Mouse (Mus musculus) stomach, embryonic 14.5 days (tissue): ENCODE measurements around the gene Shmt2. TPM values are rescaled to one million over a fixed set of nuclear protein-coding genes. Genes with fewer than 3 reads are reported as not detected.

Experiments
- polyA plus RNA-seq: library from polyadenylated mRNA; unstranded; fragments of >200 nt; fragmentation: Nextera tagmentation; extraction: Ambion mirVana; gene quantifications from 2 replicates; pipeline ENCODE4 v1.2.1, GENCODE M21; 2014

Shmt2 gene
- polyA plus RNA-seq, 1 experiment from 2014 or later, result 107 TPM

Other genes starting within 250 kb of the Shmt2 start
- gene Mbd6, start 233.4 kb downstream of the Shmt2 start, polyA plus RNA-seq, result 22.2 and 23.2 TPM in 2 replicates
- gene Mars, start 210.7 kb downstream of the Shmt2 start, polyA plus RNA-seq, result 96.9 and 107 TPM in 2 replicates
- 3.2 and 3.9 TPM in 2 replicates for gene Arhgap9, start 200.5 kb downstream of the Shmt2 start, polyA plus RNA-seq
- 15.5 and 17.6 TPM in 2 replicates for gene Gli1, start 180.5 kb downstream of the Shmt2 start, polyA plus RNA-seq
- gene Inhbe, start 168.0 kb downstream of the Shmt2 start, polyA plus RNA-seq, result not detected in 2 replicates
- gene Inhbc, start 152.0 kb downstream of the Shmt2 start, polyA plus RNA-seq, result 0.35 TPM in 1 of 2 replicates, not detected in the other
- 34.9 and 37.3 TPM in 2 replicates for gene R3hdm2, start 142.1 kb downstream of the Shmt2 start, polyA plus RNA-seq
- 0.32 and 0.48 TPM in 2 replicates for gene Stac3, start 20.8 kb downstream of the Shmt2 start, polyA plus RNA-seq
- gene Ndufa4l2, start 7.5 kb downstream of the Shmt2 start, polyA plus RNA-seq, result 81.3 and 84.3 TPM in 2 replicates
- gene Nxph4, start 12.1 kb upstream of the Shmt2 start, polyA plus RNA-seq, result 3.8 and 4.8 TPM in 2 replicates
- 98.0 and 99.3 TPM in 2 replicates for gene Lrp1, start 98.7 kb upstream of the Shmt2 start, polyA plus RNA-seq
- 24.7 and 26.5 TPM in 2 replicates for gene Stat6, start 120.5 kb upstream of the Shmt2 start, polyA plus RNA-seq
- gene Nemp1, start 144.5 kb upstream of the Shmt2 start, polyA plus RNA-seq, result 10.2 and 11.3 TPM in 2 replicates
- 9.2 and 11.1 TPM in 2 replicates for gene Nab2, start 146.1 kb upstream of the Shmt2 start, polyA plus RNA-seq
- 8.8 and 9.1 TPM in 2 replicates for gene Myo1a, start 182.7 kb upstream of the Shmt2 start, polyA plus RNA-seq
- gene Tac2, start 202.0 kb upstream of the Shmt2 start, polyA plus RNA-seq, result 1.6 and 2.0 TPM in 2 replicates
- gene Zbtb39, start 217.1 kb upstream of the Shmt2 start, polyA plus RNA-seq, result 4.6 and 4.9 TPM in 2 replicates
- gene Gpr182, start 229.3 kb upstream of the Shmt2 start, polyA plus RNA-seq, result 0.67 and 0.87 TPM in 2 replicates
- not detected in 2 replicates for gene Rdh1, start 237.3 kb upstream of the Shmt2 start, polyA plus RNA-seq
- not detected in 2 replicates for gene Rdh16f1, start 237.3 kb upstream of the Shmt2 start, polyA plus RNA-seq